Mouse (Mus musculus) common myeloid progenitor, adult 5-6 weeks (primary cell): ENCODE data around the gene Odf4. TPM values are rescaled to one million over a fixed set of nuclear protein-coding genes. Genes with fewer than 3 reads are reported as not detected.

Experiments
- ATAC-seq: replicated peaks from 2 replicates; pipeline ENCODE4 v1.8.0; 2016; ENCODE audit warnings: low read depth, mild to moderate bottlenecking, moderate TSS enrichment, inconsistent platforms; ENCODE audit not compliant: poor library complexity, severe bottlenecking
- total RNA-seq: library from RNA; stranded (forward); fragments of 200-1000, 187-1606 nt; gene quantifications from 2 replicates; pipeline ENCODE4 v1.2.3, GENCODE M21; 2017

The Odf4 gene
- total RNA-seq, 1 experiment from 2014 or later, result not detected

- peak; percentile 53 for ATAC-seq
Measured at GRCm38 (mm10) chr11:68904375-68905137, 22.3 kb downstream of the Odf4 start.

- ATAC-seq, result no peak
Measured at GRCm38 (mm10) chr11:68903775-68904174, 23.1 kb downstream of the Odf4 start.

GRCm38 (mm10) chr11:68902823-68903222 is 24.1 kb downstream of the Odf4 start:
- no peak for ATAC-seq

- ATAC-seq, result no peak
Measured at GRCm38 (mm10) chr11:68902367-68902766, 24.5 kb downstream of the Odf4 start.

- no peak for ATAC-seq
Measured at GRCm38 (mm10) chr11:68902047-68902364, 24.9 kb downstream of the Odf4 start.

DNA sequence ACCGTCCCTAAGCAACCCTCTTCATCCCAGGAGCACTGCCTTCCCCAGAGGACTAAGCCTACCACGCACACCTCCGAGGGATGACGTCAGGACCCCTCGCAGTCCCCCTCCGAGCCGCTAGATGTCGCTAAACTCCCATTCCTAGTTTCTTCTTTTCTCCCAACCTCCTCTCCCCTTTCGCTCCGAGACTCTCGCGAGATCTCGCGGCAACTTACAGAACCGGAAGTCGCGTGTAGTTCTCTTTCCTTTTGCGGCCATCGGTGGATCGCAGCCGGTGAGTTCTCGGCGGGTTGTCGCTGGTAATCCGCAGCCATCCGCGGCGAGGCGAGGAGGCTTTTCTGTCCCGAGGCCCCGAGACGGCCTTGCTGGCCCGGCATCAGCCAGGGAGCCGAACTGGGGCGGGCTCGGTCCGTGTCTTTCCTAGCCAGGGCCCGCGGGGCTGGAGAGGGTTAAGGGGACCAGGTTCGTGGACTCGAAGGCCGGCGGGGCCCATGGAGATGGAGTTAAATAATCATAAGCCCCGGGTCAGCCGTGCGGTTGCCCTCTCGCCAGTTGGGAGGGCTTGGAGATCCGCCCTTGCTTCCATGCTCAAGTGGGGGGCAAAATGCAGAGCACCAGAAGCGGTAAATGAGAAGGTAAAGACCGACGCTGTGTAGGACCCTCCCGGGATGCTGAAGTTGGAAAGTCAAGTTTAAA is 25.4 kb downstream of the Odf4 start, which contains the start of gene Rpl26:
Gene Rpl26, plus strand, starts transcription at position 233 of the 696 bp plus-strand sequence.
- peak; percentile 90 for ATAC-seq

- no peak for ATAC-seq
Measured at GRCm38 (mm10) chr11:68900519-68901350, 26.1 kb downstream of the Odf4 start.

- no peak for ATAC-seq
Measured at GRCm38 (mm10) chr11:68899815-68900214, 27.1 kb downstream of the Odf4 start.

DNA sequence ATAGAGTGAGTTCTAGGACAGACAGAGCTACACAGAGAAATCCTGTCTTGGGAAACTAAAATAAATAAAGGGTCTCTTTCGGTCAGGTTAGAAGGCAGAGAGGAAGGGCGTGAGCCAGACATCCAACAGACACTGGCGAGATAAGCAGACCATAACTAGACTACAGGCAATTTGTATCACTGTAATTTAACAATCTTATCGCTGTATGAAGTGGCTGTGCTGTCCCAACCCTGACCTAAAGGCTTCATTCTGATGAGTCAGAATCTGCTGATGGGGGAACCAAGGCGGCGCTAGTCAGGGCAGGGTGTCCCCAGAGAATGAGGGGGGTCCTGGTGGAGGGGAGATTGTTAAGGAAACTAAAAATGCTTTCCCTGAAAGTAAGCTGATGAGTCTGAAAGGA is 28.1 kb downstream of the Odf4 start:
- ATAC-seq, result no peak

DNA sequence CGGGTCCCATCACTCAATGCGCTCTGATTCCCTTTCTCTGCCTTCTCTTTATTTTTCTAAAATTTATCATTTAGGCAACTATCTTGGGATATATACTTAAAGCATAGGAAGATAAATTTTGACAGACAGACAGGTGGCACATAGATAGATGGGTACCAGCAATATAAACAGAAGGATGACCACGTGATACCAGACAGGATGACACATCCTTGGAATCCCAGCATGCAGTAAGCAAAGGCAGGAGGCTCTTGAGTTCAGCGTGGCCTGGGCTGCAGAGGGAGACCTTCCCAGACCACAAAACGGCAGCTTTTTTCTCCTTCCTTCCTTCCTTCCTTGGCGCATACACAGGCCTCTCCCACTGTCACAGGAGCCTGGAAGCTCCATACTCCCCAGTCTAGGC is 29.0 kb downstream of the Odf4 start:
- no peak for ATAC-seq

GRCm38 (mm10) chr11:68897120-68897519 is 29.8 kb downstream of the Odf4 start:
- peak; percentile 41 for ATAC-seq

- ATAC-seq, result no peak
Measured at GRCm38 (mm10) chr11:68896247-68896646, 30.6 kb downstream of the Odf4 start.

- no peak for ATAC-seq
Measured at GRCm38 (mm10) chr11:68893911-68894464, 32.9 kb downstream of the Odf4 start.

GRCm38 (mm10) chr11:68892233-68892832 is 34.5 kb downstream of the Odf4 start:
- ATAC-seq, result no peak

- no peak for ATAC-seq
Measured at GRCm38 (mm10) chr11:68891823-68892222, 35.1 kb downstream of the Odf4 start.

GRCm38 (mm10) chr11:68890625-68891024 is 36.3 kb downstream of the Odf4 start:
- no peak for ATAC-seq

DNA sequence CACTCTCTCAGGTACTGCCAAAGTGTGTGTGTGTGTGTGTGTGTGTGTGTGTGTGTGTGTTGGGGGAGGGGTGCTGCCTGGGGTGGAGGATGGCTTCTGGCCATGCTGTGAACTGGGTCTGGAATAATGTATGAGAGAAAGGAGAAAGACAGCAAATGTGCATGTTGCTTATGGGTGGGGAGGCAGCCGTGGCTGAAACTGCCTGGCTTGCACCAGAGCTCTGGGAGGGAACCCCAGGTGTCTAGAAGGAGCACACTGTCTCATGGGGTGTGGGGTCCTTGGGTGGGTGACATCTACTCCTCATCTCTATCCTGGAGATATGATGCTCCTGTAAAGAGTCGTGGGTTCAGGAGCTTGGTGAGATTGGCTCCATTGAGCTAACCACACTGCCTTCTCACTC is 38.2 kb downstream of the Odf4 start:
- ATAC-seq, result no peak

DNA sequence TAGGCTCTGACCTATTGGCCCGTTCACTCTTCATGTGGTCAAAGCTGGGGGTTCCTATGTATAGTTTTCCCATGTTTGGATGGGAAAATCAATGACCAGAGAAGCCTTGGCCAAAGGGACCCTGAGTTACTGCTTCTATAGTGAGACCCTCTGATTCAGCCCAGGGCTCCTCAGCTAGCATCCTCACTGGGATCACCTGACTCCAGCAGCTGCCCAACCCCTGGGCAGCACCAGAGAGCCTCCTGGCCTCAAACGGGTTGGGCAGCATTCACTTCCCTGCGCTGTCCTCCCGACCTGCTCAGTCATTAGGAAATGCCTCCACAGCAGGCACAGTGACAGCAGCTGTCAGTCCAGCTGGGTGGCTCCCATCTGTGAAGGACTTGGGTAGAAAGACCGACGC is 38.6 kb downstream of the Odf4 start, which contains the start of gene Rnf222:
Gene Rnf222, plus strand, starts transcription at position 301 of the 400 bp plus-strand sequence.
- no peak for ATAC-seq

GRCm38 (mm10) chr11:68886091-68886490 is 40.8 kb downstream of the Odf4 start:
- ATAC-seq, result no peak

DNA sequence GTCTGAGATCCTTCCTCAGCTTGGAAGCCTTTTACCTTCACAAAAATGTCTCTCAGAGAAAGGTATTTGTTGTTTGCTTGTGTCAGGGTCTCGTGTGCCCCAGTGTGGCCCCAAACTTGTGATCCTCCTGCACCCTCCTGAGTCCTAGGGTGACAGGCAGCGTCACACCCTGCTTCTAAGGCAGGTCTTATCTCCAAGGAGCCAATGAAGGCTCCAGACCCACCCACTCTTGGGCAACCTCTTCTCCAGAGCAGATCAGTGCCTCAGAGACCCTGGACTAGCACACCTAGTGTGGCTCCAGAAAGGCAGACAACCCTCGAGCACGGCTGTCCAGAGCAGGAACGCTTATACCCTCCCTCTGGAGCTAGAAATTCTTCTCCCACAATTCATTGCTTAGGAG is 42.5 kb downstream of the Odf4 start:
- ATAC-seq, result no peak
